Mouse (Mus musculus) bone marrow macrophage, adult 2 months (primary cell): ENCODE results near the gene Ust.

ENCODE experiments used
- CTCF ChIP-seq: IDR thresholded peaks from 2 replicates; pipeline ENCODE4 v1.5.1; 2012; ENCODE audit warnings: low read depth, mild to moderate bottlenecking, low read length, moderate library complexity
- POLR2A ChIP-seq: IDR thresholded peaks from 2 replicates; pipeline ENCODE4 v1.6.1; 2012; ENCODE audit warnings: mild to moderate bottlenecking, low read depth, low read length, borderline replicate concordance

- TF ChIP-seq POLR2A, result no peak
- no peak for TF ChIP-seq CTCF
These were observed 345.6 kb downstream of the Ust start for GRCm38 (mm10) chr10:8173032-8173431.
